Mouse (Mus musculus) MEL (cell line): ENCODE measurements around the gene Arhgap24. TPM values are rescaled to one million over a fixed set of nuclear protein-coding genes. Genes with fewer than 3 reads are reported as not detected.

ENCODE experiments used
- DNase-seq: peaks from one replicate; pipeline ENCODE4 v3.0.0; 2011; ENCODE audit warnings: low read depth, low spot score
- H3K27ac ChIP-seq: 2 replicates; pipeline ENCODE4 v1.5.1; 2012; ENCODE audit warnings: low read depth, mild to moderate bottlenecking, control low read depth, low read length, moderate library complexity; ENCODE audit not compliant: control insufficient read depth
- H3K27me3 ChIP-seq, 2 experiments: fragments of 150-350 bp in 1 of 2; sonication (generic) in 1 of 2; 2 replicates each; pipeline ENCODE4 v1.6.1; 2012; ENCODE audit warnings: low read length in 2 of 2, mild to moderate bottlenecking in 2 of 2, improper control_type of control experiment in 1 of 2, moderate library complexity in 1 of 2; ENCODE audit not compliant: insufficient read depth in 2 of 2, control insufficient read depth in 1 of 2
- H3K36me3 ChIP-seq, 2 experiments: 2 replicates each; pipeline ENCODE4 v1.6.1; 2012 to 2014; ENCODE audit warnings: low read length in 2 of 2, improper control_type of control experiment in 1 of 2, inconsistent platforms in 1 of 2, mild to moderate bottlenecking in 1 of 2; ENCODE audit not compliant: insufficient read depth in 2 of 2, control insufficient read depth in 1 of 2
- H3K4me1 ChIP-seq, 2 experiments: fragments of 150-350 bp in 1 of 2; sonication (generic) in 1 of 2; 2 replicates each; pipeline ENCODE4 v1.6.1; 2012; ENCODE audit warnings: low read length in 2 of 2, improper control_type of control experiment in 1 of 2, mild to moderate bottlenecking in 1 of 2; ENCODE audit not compliant: insufficient read depth in 2 of 2, control insufficient read depth in 1 of 2
- H3K4me3 ChIP-seq, 2 experiments: fragments of 150-350 bp in 1 of 2; sonication (generic) in 1 of 2; 2 replicates each; pipeline ENCODE4 v1.5.1; 2012; ENCODE audit warnings: low read depth in 2 of 2, low read length in 2 of 2, mild to moderate bottlenecking in 2 of 2, moderate library complexity in 2 of 2, control low read depth in 1 of 2, improper control_type of control experiment in 1 of 2; ENCODE audit not compliant: control insufficient read depth in 1 of 2, insufficient read depth in 1 of 2
- H3K79me2 ChIP-seq: 2 replicates; pipeline ENCODE4 v1.6.1; 2012; ENCODE audit warnings: mild to moderate bottlenecking, low read length, moderate library complexity; ENCODE audit not compliant: control insufficient read depth, poor library complexity, insufficient read depth
- H3K9ac ChIP-seq: 2 replicates; pipeline ENCODE4 v1.6.1; 2012; ENCODE audit warnings: low read depth, mild to moderate bottlenecking, control low read depth, low read length, moderate library complexity; ENCODE audit not compliant: control insufficient read depth, poor library complexity, severe bottlenecking
- H3K9me3 ChIP-seq: fragments of 150-350 bp; sonication (generic); replicated peaks from 2 replicates; pipeline ENCODE4 v1.6.1; 2012; ENCODE audit warnings: mild to moderate bottlenecking, low read length, improper control_type of control experiment, moderate library complexity; ENCODE audit not compliant: insufficient read depth
- BHLHE40 ChIP-seq: IDR thresholded peaks from 2 replicates; pipeline ENCODE4 v1.6.1; 2012; ENCODE audit warnings: low read depth, mild to moderate bottlenecking, inconsistent platforms, low read length, improper control_type of control experiment, borderline replicate concordance
- CHD2 ChIP-seq: IDR thresholded peaks from 2 replicates; pipeline ENCODE4 v1.6.1; 2011; ENCODE audit warnings: low read length, improper control_type of control experiment
- CTCF ChIP-seq, 3 experiments: IDR thresholded peaks in 2 of 3; conservative IDR thresholded peaks in 1 of 3; 2 replicates each; pipeline ENCODE4 v1.5.1; 2011 to 2012; ENCODE audit warnings: low read length in 3 of 3, low read depth in 2 of 3, mild to moderate bottlenecking in 2 of 3, improper control_type of control experiment in 1 of 3, inconsistent platforms in 1 of 3, mixed read lengths in 1 of 3, moderate library complexity in 1 of 3; ENCODE audit not compliant: control insufficient read depth in 1 of 3, insufficient read depth in 1 of 3, poor library complexity in 1 of 3, severe bottlenecking in 1 of 3
- ELF1 ChIP-seq: IDR thresholded peaks from 2 replicates; pipeline ENCODE4 v1.6.1; 2014; ENCODE audit warnings: low read depth, mild to moderate bottlenecking, inconsistent platforms, low read length, improper control_type of control experiment, moderate library complexity
- EP300 ChIP-seq, 2 experiments: IDR thresholded peaks; 2 replicates each; pipeline ENCODE4 v1.6.1; 2011; ENCODE audit warnings: improper control_type of control experiment in 2 of 2, low read length in 2 of 2, low read depth in 1 of 2, mild to moderate bottlenecking in 1 of 2
- GABPA ChIP-seq: IDR thresholded peaks from 2 replicates; pipeline ENCODE4 v1.6.1; 2012; ENCODE audit warnings: low read depth, mild to moderate bottlenecking, inconsistent platforms, low read length, improper control_type of control experiment, moderate library complexity
- HCFC1 ChIP-seq: IDR thresholded peaks from 2 replicates; pipeline ENCODE4 v1.6.1; 2012; ENCODE audit warnings: low read depth, mild to moderate bottlenecking, inconsistent platforms, low read length, improper control_type of control experiment, moderate library complexity
- MAFK ChIP-seq: IDR thresholded peaks from 2 replicates; pipeline ENCODE4 v1.6.1; 2011; ENCODE audit warnings: low read depth, mild to moderate bottlenecking, low read length, improper control_type of control experiment, borderline replicate concordance
- MEF2A ChIP-seq: IDR thresholded peaks from 2 replicates; pipeline ENCODE4 v1.6.1; 2014; ENCODE audit warnings: low read depth, mild to moderate bottlenecking, inconsistent platforms, low read length, improper control_type of control experiment; ENCODE audit not compliant: poor library complexity, insufficient replicate concordance, severe bottlenecking; ENCODE audit errors: extremely low read depth
- MXI1 ChIP-seq: IDR thresholded peaks from 2 replicates; pipeline ENCODE4 v1.6.1; 2011; ENCODE audit warnings: mild to moderate bottlenecking, low read depth, low read length, improper control_type of control experiment
- MYB ChIP-seq: IDR thresholded peaks from 2 replicates; pipeline ENCODE4 v1.6.1; 2011; ENCODE audit warnings: mild to moderate bottlenecking, low read depth, low read length, improper control_type of control experiment
- MYC ChIP-seq: IDR thresholded peaks from 2 replicates; pipeline ENCODE4 v1.6.1; 2011; ENCODE audit warnings: low read depth, mild to moderate bottlenecking, low read length, improper control_type of control experiment, moderate library complexity
- NELFE ChIP-seq: IDR thresholded peaks from 2 replicates; pipeline ENCODE4 v1.6.1; 2011; ENCODE audit warnings: low read depth, low read length, improper control_type of control experiment
- POLR2A ChIP-seq, 2 experiments: IDR thresholded peaks; 2 replicates each; pipeline ENCODE4 v1.6.1; 2011 to 2012; ENCODE audit warnings: low read length in 2 of 2, mild to moderate bottlenecking in 2 of 2, control low read depth in 1 of 2, improper control_type of control experiment in 1 of 2, low read depth in 1 of 2, moderate library complexity in 1 of 2; ENCODE audit not compliant: control insufficient read depth in 1 of 2, insufficient read depth in 1 of 2, poor library complexity in 1 of 2
- RAD21 ChIP-seq: IDR thresholded peaks from 2 replicates; pipeline ENCODE4 v1.6.1; 2011; ENCODE audit warnings: mild to moderate bottlenecking, low read depth, low read length, improper control_type of control experiment
- SIN3A ChIP-seq: IDR thresholded peaks from 2 replicates; pipeline ENCODE4 v1.6.1; 2012; ENCODE audit warnings: low read length, improper control_type of control experiment, inconsistent platforms
- TAL1 ChIP-seq: IDR thresholded peaks from 2 replicates; pipeline ENCODE4 v1.6.1; 2012; ENCODE audit warnings: mild to moderate bottlenecking, inconsistent platforms, low read length, moderate library complexity, mixed read lengths
- TBP ChIP-seq: IDR thresholded peaks from 2 replicates; pipeline ENCODE4 v1.8.0; 2011; ENCODE audit warnings: low read depth, low read length, improper control_type of control experiment
- USF1 ChIP-seq: IDR thresholded peaks from 2 replicates; pipeline ENCODE4 v1.6.1; 2014; ENCODE audit warnings: low read depth, mild to moderate bottlenecking, inconsistent platforms, low read length, improper control_type of control experiment, moderate library complexity
- USF2 ChIP-seq, 2 experiments: IDR thresholded peaks; 2 replicates each; pipeline ENCODE4 v1.6.1; 2011 to 2012; ENCODE audit warnings: improper control_type of control experiment in 2 of 2, low read length in 2 of 2, borderline replicate concordance in 1 of 2, inconsistent platforms in 1 of 2, low read depth in 1 of 2, mild to moderate bottlenecking in 1 of 2; ENCODE audit not compliant: insufficient read depth in 1 of 2
- ZC3H11A ChIP-seq: IDR thresholded peaks from 2 replicates; pipeline ENCODE4 v1.6.1; 2012; ENCODE audit warnings: low read depth, mild to moderate bottlenecking, inconsistent platforms, low read length, improper control_type of control experiment
- ZKSCAN1 ChIP-seq: IDR thresholded peaks from 2 replicates; pipeline ENCODE4 v1.6.1; 2012; ENCODE audit warnings: low read depth, mild to moderate bottlenecking, inconsistent platforms, low read length, improper control_type of control experiment, moderate library complexity
- ZNF384 ChIP-seq: IDR thresholded peaks from 2 replicates; pipeline ENCODE4 v1.6.1; 2012; ENCODE audit warnings: low read depth, mild to moderate bottlenecking, inconsistent platforms, low read length, improper control_type of control experiment
- polyA plus RNA-seq, 2 experiments: library from polyadenylated mRNA; stranded (reverse) in 1 of 2; unstranded in 1 of 2; fragments of >175 nt in 1 of 2; fragments of >200 nt in 1 of 2; gene quantifications; 2 replicates each; pipeline versions ENCODE4 v1.2.1 to v1.2.4; 2012; ENCODE audit warnings: low replicate concordance in 2 of 2, low read depth in 1 of 2; ENCODE audit not compliant: insufficient read length in 2 of 2, insufficient read depth in 1 of 2, missing spikeins in 1 of 2
- total RNA-seq: library from RNA; depleted of rRNA; stranded (reverse); fragments of 300-350 nt; gene quantifications from 2 replicates; pipeline ENCODE4 v1.2.3, GENCODE M21; 2012

Arhgap24 gene
- total and polyA plus RNA-seq, 3 experiments, result not detected

- Histone ChIP-seq H3K4me1 (no peaks in the 10 kb centered on the region), H3K9ac (no peak overlapping the region), H3K79me2 (no peaks in the 10 kb centered on the region), H3K36me3 (no peaks in the 10 kb centered on the region), H3K9me3 (no peaks in the 10 kb centered on the region), H3K27ac (no peak overlapping the region), H3K4me3 (no peak overlapping the region), H3K27me3 (no peaks in the 10 kb centered on the region)
- no peak for DNase-seq
- TF ChIP-seq RAD21, result no peak
- no peak for TF ChIP-seq EP300 (IDR thresholded peaks at IDR 0.05; ENCODE audit: low read depth in 1 of 2, low read length in 2 of 2)
- no peak for TF ChIP-seq HCFC1
- TF ChIP-seq SIN3A, result no peak
- no peak for TF ChIP-seq BHLHE40
- TF ChIP-seq POLR2A (IDR thresholded peaks at IDR 0.05; ENCODE audit: control insufficient read depth in 1 of 2, insufficient read depth in 1 of 2, low read depth in 1 of 2, low read length in 2 of 2, poor library complexity in 1 of 2), result no peak
- no peak for TF ChIP-seq CHD2
- TF ChIP-seq USF1, result no peak
- no peak for TF ChIP-seq USF2 (IDR thresholded peaks at IDR 0.05; ENCODE audit: borderline replicate concordance in 1 of 2, insufficient read depth in 1 of 2, low read depth in 1 of 2, low read length in 2 of 2)
- TF ChIP-seq ZC3H11A, result no peak
- no peak for TF ChIP-seq MXI1
Observed at GRCm38 (mm10) chr5:102578431-102578830, 97.2 kb downstream of the Arhgap24 start.

- Histone ChIP-seq H3K9me3 (no peaks in the 10 kb centered on the region), H3K36me3 (no peaks in the 10 kb centered on the region), H3K4me1 (no peaks in the 10 kb centered on the region), H3K27me3 (no peaks in the 10 kb centered on the region), H3K27ac (no peak overlapping the region), H3K79me2 (no peaks in the 10 kb centered on the region), H3K9ac (no peak overlapping the region), H3K4me3 (no peak overlapping the region)
- no peak for DNase-seq
- TF ChIP-seq CHD2 (no peak), TBP (no peak), TAL1 (no peak), ZNF384 (no peak), HCFC1 (no peak), ELF1 (no peak), USF1 (no peak), MAFK (no peak), ZKSCAN1 (no peak), MYC (no peak), MYB (no peak), MEF2A (no peak), NELFE (no peak), GABPA (no peak), CTCF (IDR thresholded peaks at IDR 0.05 in 2 of 3, conservative IDR thresholded peaks at IDR 0.05 in 1 of 3; ENCODE audit: control insufficient read depth in 1 of 3, insufficient read depth in 1 of 3, low read depth in 2 of 3, low read length in 3 of 3, poor library complexity in 1 of 3, severe bottlenecking in 1 of 3) (no peak), ZC3H11A (no peak)
Observed at GRCm38 (mm10) chr5:102582864-102583410, 101.7 kb downstream of the Arhgap24 start.
